Mouse (Mus musculus): ENCODE results near the gene Tgif2.

GRCm38 (mm10) chr2:156856311-156856710, 16.5 kb downstream of the Tgif2 start:
- TF ChIP-seq CTCF (IDR thresholded peaks at IDR 0.05; ENCODE audit: low read depth, low read length) (no peak), GATA1 (IDR thresholded peaks at IDR 0.05; ENCODE audit: borderline replicate concordance, low read length) (no peak), TAL1 (conservative IDR thresholded peaks at IDR 0.05; ENCODE audit: low read depth, low read length) (no peak), GATA2 (IDR thresholded peaks at IDR 0.05; ENCODE audit: borderline replicate concordance, low read depth, low read length) (no peak)

All from G1E (cell line).